Mouse (Mus musculus): Measurements from ENCODE around the gene Olfr1261. TPM values are rescaled to one million over a fixed set of nuclear protein-coding genes. Genes with fewer than 3 reads are reported as not detected.

Olfr1261 gene
- polyA plus RNA-seq (2015; fragmentation: Nextera tagmentation; extraction: Ambion mirVana) = not detected in 2 replicates

DNA sequence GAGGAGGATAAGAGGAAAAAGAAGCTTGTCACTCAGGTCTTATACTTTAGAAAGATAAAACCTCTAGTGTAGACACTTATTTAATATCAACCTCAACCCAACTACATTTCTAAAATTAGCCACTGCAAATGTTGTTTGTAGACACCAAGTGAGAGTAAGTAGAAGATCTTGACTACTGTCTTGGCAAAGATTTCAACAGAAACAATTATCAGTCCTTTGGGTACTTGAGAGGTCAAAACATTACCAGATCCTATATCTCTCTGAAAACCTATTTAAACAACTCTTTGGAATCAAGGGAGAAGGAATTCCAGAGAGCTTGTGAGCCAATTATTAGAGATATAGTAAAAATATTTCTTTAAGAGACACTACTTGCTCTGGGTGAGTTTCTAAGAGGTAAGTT lies at the start of gene Olfr1261:
Gene Olfr1261, plus strand, starts transcription at position 301 of the 400 bp plus-strand sequence.
- H3K27me3 ChIP-seq = no peaks in the 10 kb centered on the region
- no peak within 1 kb of the TSS for H3K4me3 ChIP-seq
- H3K27ac ChIP-seq = no peak within 1 kb of the TSS
- no peaks in the 10 kb centered on the region for H3K36me3 ChIP-seq
- no peak within 1 kb of the TSS for H3K9ac ChIP-seq
- no peaks in the 10 kb centered on the region for H3K9me3 ChIP-seq
- no peak within 1 kb of the TSS for H3K4me2 ChIP-seq (replicated peaks)
- ATAC-seq (ENCODE audit: low FRiP score, low read depth) = no peak
- no peaks in the 10 kb centered on the region for H3K4me1 ChIP-seq

DNA sequence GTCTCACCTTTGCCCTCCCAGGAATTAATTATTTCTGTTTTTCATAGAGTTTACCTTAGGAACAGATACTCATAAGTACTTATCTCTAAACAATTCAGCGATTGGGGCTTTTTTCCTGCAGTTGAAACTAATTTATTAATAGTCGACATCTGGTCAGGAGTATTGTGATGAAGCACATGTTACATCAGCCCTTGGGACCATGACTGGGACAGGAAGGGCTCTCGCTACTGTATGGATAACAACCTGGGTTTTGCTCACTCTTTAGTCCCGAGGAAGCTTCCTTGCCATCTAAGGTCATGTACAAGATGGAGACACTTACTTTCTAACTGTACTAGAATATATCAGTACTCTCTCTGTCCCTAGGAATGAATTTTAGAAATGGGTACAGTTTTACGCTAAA lies 42.5 kb upstream of the Olfr1261 start, which contains the start of gene Olfr1259:
Gene Olfr1259, minus strand, starts transcription at position 101 of the 400 bp plus-strand sequence.
- Histone ChIP-seq H3K9ac (no peak within 1 kb of the TSS), H3K4me2 (replicated peaks) (no peak within 1 kb of the TSS), H3K9me3 (no peaks in the 10 kb centered on the region), H3K27me3 (no peaks in the 10 kb centered on the region), H3K4me3 (no peak within 1 kb of the TSS), H3K36me3 (no peaks in the 10 kb centered on the region), H3K4me1 (no peaks in the 10 kb centered on the region), H3K27ac (no peak within 1 kb of the TSS)
- 84% methylated on average over 5 of the region's 5 CpGs for WGBS
- no peak for ATAC-seq (ENCODE audit: low FRiP score, low read depth)

DNA sequence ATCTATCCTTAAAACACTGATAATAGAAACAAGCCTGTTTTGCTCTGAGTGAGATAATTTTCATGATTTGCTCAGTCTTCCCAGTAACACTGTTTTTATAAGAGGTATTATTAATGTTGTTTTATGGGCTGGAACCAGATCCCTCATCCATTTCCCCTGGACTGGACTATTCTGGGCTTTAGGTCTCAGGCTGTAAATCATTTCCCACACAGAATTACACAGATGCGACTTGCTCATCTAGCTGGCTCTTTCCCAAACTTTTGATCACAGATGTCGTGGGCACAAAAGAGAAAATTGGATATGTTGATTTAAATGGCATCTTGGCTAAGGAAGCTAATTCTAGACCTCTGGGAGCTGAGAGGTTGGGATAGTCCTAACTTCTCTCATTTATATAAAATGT lies 16.8 kb upstream of the Olfr1261 start, which contains the start of gene Olfr1260:
Gene Olfr1260, plus strand, starts transcription at position 157 of the 400 bp plus-strand sequence.
- ATAC-seq (ENCODE audit: low FRiP score, low read depth) = no peak
- Histone ChIP-seq H3K9me3 (no peaks in the 10 kb centered on the region), H3K27me3 (no peaks in the 10 kb centered on the region), H3K27ac (no peak within 1 kb of the TSS), H3K4me3 (no peak within 1 kb of the TSS), H3K36me3 (no peaks in the 10 kb centered on the region), H3K4me2 (replicated peaks) (no peak within 1 kb of the TSS), H3K4me1 (no peaks in the 10 kb centered on the region), H3K9ac (no peak within 1 kb of the TSS)
- 39% methylated on average over 2 of the region's 2 CpGs for WGBS

DNA sequence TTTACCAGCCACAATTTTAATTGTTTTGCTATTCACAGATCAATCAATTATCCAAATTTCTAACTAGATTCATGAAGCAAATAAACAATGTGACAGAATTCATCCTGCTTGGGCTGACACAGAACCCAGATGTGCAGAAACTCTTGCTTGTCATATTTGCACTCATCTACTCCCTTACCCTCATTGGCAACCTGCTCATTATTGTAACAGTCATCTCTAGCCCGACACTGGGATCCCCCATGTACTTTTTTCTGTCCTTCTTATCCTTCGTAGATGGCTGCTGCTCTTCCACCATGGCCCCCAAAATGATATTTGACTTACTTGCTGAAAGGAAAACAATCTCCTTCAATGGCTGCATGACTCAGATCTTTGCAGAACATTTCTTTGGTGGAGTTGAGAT lies 13.3 kb upstream of the Olfr1261 start:
- Histone ChIP-seq H3K4me2 (replicated peaks) (no peak overlapping the region), H3K27ac (no peak overlapping the region), H3K4me1 (no peaks in the 10 kb centered on the region), H3K36me3 (no peaks in the 10 kb centered on the region), H3K9ac (no peak overlapping the region), H3K4me3 (no peak overlapping the region), H3K9me3 (no peaks in the 10 kb centered on the region), H3K27me3 (no peaks in the 10 kb centered on the region)
- no peak for ATAC-seq (ENCODE audit: low FRiP score, low read depth)
- 83% methylated on average over 2 of the region's 2 CpGs for WGBS

DNA sequence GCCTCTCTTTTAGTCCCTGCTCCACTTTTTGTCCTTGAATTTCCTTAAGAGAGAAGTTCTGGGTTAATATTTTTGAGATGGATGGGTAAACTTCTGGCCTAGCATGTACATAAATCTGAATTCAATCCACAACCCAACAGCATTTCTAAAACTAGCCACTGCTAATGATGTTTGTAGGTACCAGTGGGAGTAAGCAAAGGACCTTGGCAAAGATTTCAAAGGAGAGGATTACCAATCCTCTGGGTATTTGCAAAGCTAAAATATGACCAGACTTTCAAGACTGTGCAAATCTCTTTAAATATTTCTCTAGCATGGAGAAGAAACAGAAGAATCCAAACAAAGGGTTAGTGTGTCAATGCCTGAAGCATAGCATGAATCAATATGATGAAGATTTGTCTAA lies 8.8 kb downstream of the Olfr1261 start, which contains the start of gene Olfr1262:
Gene Olfr1262, plus strand, starts transcription at position 301 of the 400 bp plus-strand sequence.
- no peak within 1 kb of the TSS for H3K4me3 ChIP-seq
- no peaks in the 10 kb centered on the region for H3K9me3 ChIP-seq
- no peak within 1 kb of the TSS for H3K27ac ChIP-seq
- no peak for ATAC-seq (ENCODE audit: low FRiP score, low read depth)
- H3K27me3 ChIP-seq = no peaks in the 10 kb centered on the region
- no peaks in the 10 kb centered on the region for H3K36me3 ChIP-seq
- no peaks in the 10 kb centered on the region for H3K4me1 ChIP-seq
- no peak within 1 kb of the TSS for H3K4me2 ChIP-seq (replicated peaks)
- H3K9ac ChIP-seq = no peak within 1 kb of the TSS

DNA sequence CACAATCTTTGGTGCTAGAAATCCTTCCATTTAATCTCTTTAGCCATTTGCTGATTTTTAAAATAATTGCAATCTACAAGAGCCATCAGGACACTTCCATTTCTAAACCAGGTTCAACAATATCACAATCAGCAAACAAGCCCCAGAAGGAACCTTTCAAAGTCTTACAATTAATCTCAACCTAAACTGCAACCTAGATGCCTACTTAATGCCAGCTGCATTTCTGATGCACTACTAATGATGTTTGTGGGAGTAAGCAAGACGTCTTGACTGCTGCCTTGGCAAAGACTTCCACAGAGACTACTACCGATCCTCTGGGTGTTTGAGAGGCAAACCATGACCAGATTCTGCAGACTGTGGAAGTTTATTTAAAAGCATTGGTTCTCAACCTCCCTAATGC lies 20.8 kb downstream of the Olfr1261 start, which contains the start of gene Olfr1263:
Gene Olfr1263, plus strand, starts transcription at position 301 of the 400 bp plus-strand sequence.
- H3K36me3 ChIP-seq = no peaks in the 10 kb centered on the region
- no peak within 1 kb of the TSS for H3K9ac ChIP-seq
- no peaks in the 10 kb centered on the region for H3K4me1 ChIP-seq
- H3K4me2 ChIP-seq (replicated peaks) = no peak within 1 kb of the TSS
- no peak within 1 kb of the TSS for H3K4me3 ChIP-seq
- no peaks in the 10 kb centered on the region for H3K9me3 ChIP-seq
- H3K27me3 ChIP-seq = no peaks in the 10 kb centered on the region
- WGBS = 79% methylated on average over 2 of the region's 2 CpGs
- H3K27ac ChIP-seq = no peak within 1 kb of the TSS
- no peak for ATAC-seq (ENCODE audit: low FRiP score, low read depth)

DNA sequence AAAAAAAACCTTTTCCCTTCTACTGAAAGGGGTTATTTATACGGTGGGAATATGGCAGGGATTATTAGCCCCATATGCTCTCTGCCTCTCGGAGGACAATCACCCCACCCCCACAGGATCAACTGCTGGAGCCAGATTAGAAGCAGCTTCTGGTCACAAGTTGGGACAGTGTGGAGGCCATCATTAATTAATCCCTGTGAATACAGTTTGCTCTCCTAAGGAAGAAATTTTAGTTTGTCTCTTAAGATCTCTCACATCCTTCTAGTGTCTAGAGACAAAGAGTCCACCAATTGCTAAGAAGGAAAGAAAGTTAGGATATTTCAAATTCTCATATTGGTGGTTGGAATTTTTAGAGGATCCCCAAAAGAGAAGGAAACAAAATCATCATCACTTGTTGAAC lies 34.5 kb downstream of the Olfr1261 start, which contains the start of gene Olfr1264:
Gene Olfr1264, minus strand, starts transcription at position 101 of the 400 bp plus-strand sequence.
- WGBS = 18% methylated on average over 2 of the region's 2 CpGs
- Histone ChIP-seq H3K27me3 (no peaks in the 10 kb centered on the region), H3K27ac (no peak within 1 kb of the TSS), H3K9ac (no peak within 1 kb of the TSS), H3K9me3 (no peaks in the 10 kb centered on the region), H3K4me1 (no peaks in the 10 kb centered on the region), H3K4me3 (no peak within 1 kb of the TSS), H3K4me2 (replicated peaks) (no peak within 1 kb of the TSS), H3K36me3 (no peaks in the 10 kb centered on the region)
- ATAC-seq (ENCODE audit: low FRiP score, low read depth) = no peak

DNA sequence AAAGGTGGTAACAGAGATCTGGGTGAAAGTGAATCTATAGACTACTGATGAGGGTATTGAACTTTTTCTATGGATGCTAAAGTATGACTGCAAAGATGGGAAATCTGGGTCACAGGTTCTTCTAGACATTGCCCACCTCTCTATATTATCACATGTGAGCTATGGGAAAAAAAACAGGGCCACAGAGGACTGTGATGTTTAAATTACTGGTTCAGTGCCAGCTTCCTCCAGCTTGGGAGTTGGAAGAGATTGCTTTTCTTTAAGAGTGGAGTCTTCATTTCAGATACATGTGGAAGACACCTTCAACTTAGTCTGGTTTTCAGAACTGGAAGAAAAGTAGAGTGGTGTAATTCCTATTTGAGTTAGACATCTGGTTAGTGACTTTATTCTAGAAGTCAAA lies 44.0 kb downstream of the Olfr1261 start, which contains the start of gene Olfr1265:
Gene Olfr1265, plus strand, starts transcription at position 301 of the 400 bp plus-strand sequence.
- no peak within 1 kb of the TSS for H3K4me3 ChIP-seq
- no peaks in the 10 kb centered on the region for H3K27me3 ChIP-seq
- no peak for ATAC-seq (ENCODE audit: low FRiP score, low read depth)
- no peaks in the 10 kb centered on the region for H3K36me3 ChIP-seq
- no peak within 1 kb of the TSS for H3K27ac ChIP-seq
- no peaks in the 10 kb centered on the region for H3K9me3 ChIP-seq
- H3K9ac ChIP-seq = no peak within 1 kb of the TSS
- H3K4me1 ChIP-seq = no peaks in the 10 kb centered on the region
- H3K4me2 ChIP-seq (replicated peaks) = no peak within 1 kb of the TSS

Other genes with a start within 250 kb of the Olfr1261 start
- gene Olfr1253, start 234.1 kb upstream of the Olfr1261 start, polyA plus RNA-seq (2015; fragmentation: Nextera tagmentation; extraction: Ambion mirVana) = not detected in 2 replicates
- gene Olfr1254, start 197.6 kb upstream of the Olfr1261 start, polyA plus RNA-seq (2015; fragmentation: Nextera tagmentation; extraction: Ambion mirVana) = not detected in 2 replicates
- gene Olfr1255, start 179.2 kb upstream of the Olfr1261 start, polyA plus RNA-seq (2015; fragmentation: Nextera tagmentation; extraction: Ambion mirVana) = not detected in 2 replicates
- not detected in 2 replicates for gene Olfr1256, start 149.7 kb upstream of the Olfr1261 start, polyA plus RNA-seq (2015; fragmentation: Nextera tagmentation; extraction: Ambion mirVana)
- not detected in 2 replicates for gene Olfr48, start 143.0 kb upstream of the Olfr1261 start, polyA plus RNA-seq (2015; fragmentation: Nextera tagmentation; extraction: Ambion mirVana)
- not detected in 2 replicates for gene Olfr1257, start 112.8 kb upstream of the Olfr1261 start, polyA plus RNA-seq (2015; fragmentation: Nextera tagmentation; extraction: Ambion mirVana)
- gene Olfr1258, start 63.9 kb upstream of the Olfr1261 start, polyA plus RNA-seq (2015; fragmentation: Nextera tagmentation; extraction: Ambion mirVana) = not detected in 2 replicates
- gene Olfr1259, start 42.6 kb upstream of the Olfr1261 start, polyA plus RNA-seq (2015; fragmentation: Nextera tagmentation; extraction: Ambion mirVana) = not detected in 2 replicates
- gene Olfr1260, start 16.9 kb upstream of the Olfr1261 start, polyA plus RNA-seq (2015; fragmentation: Nextera tagmentation; extraction: Ambion mirVana) = not detected in 2 replicates
- gene Olfr1262, start 8.9 kb downstream of the Olfr1261 start, polyA plus RNA-seq (2015; fragmentation: Nextera tagmentation; extraction: Ambion mirVana) = not detected in 2 replicates
- gene Olfr1263, start 20.9 kb downstream of the Olfr1261 start, polyA plus RNA-seq (2015; fragmentation: Nextera tagmentation; extraction: Ambion mirVana) = not detected in 2 replicates
- gene Olfr1264, start 34.4 kb downstream of the Olfr1261 start, polyA plus RNA-seq (2015; fragmentation: Nextera tagmentation; extraction: Ambion mirVana) = not detected in 2 replicates
- not detected in 2 replicates for gene Olfr1265, start 44.1 kb downstream of the Olfr1261 start, polyA plus RNA-seq (2015; fragmentation: Nextera tagmentation; extraction: Ambion mirVana)
- gene Olfr140, start 72.4 kb downstream of the Olfr1261 start, polyA plus RNA-seq (2015; fragmentation: Nextera tagmentation; extraction: Ambion mirVana) = not detected in 2 replicates
- gene Olfr1269, start 130.2 kb downstream of the Olfr1261 start, polyA plus RNA-seq (2015; fragmentation: Nextera tagmentation; extraction: Ambion mirVana) = not detected in 2 replicates
- not detected in 2 replicates for gene Olfr32, start 151.1 kb downstream of the Olfr1261 start, polyA plus RNA-seq (2015; fragmentation: Nextera tagmentation; extraction: Ambion mirVana)
- not detected in 2 replicates for gene Olfr1270, start 161.9 kb downstream of the Olfr1261 start, polyA plus RNA-seq (2015; fragmentation: Nextera tagmentation; extraction: Ambion mirVana)
- not detected in 2 replicates for gene Olfr1506, start 233.3 kb downstream of the Olfr1261 start, polyA plus RNA-seq (2015; fragmentation: Nextera tagmentation; extraction: Ambion mirVana)

All from limb, embryonic 13.5 days (tissue).